Mouse (Mus musculus) forebrain, postnatal 0 days (tissue): ENCODE results near the gene Psenen. TPM values are rescaled to one million over a fixed set of nuclear protein-coding genes. Genes with fewer than 3 reads are reported as not detected.

Experiments used
- ATAC-seq: fragments of 200-750 bp; cut with Nextera tagmentation; 2 replicates; pipeline ENCODE4 v1.8.0; 2017; ENCODE audit warnings: mild to moderate bottlenecking, moderate library complexity
- DNase-seq: peaks from one replicate; pipeline ENCODE4 v3.0.0-alpha.2; 2015
- H3K27ac ChIP-seq: fragments of 300-500 bp; sonication (generic); 2 replicates; pipeline ENCODE4 v1.5.1; 2014; ENCODE audit warnings: low read depth, mild to moderate bottlenecking, antibody characterized with exemption, low read length, moderate library complexity, mixed read lengths
- H3K27me3 ChIP-seq: fragments of 300-500 bp; sonication (generic); 2 replicates; pipeline ENCODE4 v1.6.1; 2014; ENCODE audit warnings: mild to moderate bottlenecking, low read length, mixed read lengths; ENCODE audit not compliant: insufficient read depth
- H3K36me3 ChIP-seq: fragments of 300-500 bp; sonication (generic); 2 replicates; pipeline ENCODE4 v1.6.1; 2014; ENCODE audit warnings: mild to moderate bottlenecking, moderate library complexity; ENCODE audit not compliant: insufficient read depth
- H3K4me1 ChIP-seq: fragments of 300-500 bp; sonication (generic); 2 replicates; pipeline ENCODE4 v1.6.1; 2014; ENCODE audit warnings: antibody characterized with exemption; ENCODE audit not compliant: insufficient read depth
- H3K4me2 ChIP-seq: fragments of 300-500 bp; sonication (generic); 2 replicates; pipeline ENCODE4 v1.6.1; 2014; ENCODE audit warnings: low read depth, mild to moderate bottlenecking, moderate library complexity
- H3K4me3 ChIP-seq: fragments of 300-500 bp; sonication (generic); 2 replicates; pipeline ENCODE4 v1.5.1; 2014; ENCODE audit warnings: low read depth, low read length, mixed read lengths
- H3K9ac ChIP-seq: fragments of 300-500 bp; sonication (generic); 2 replicates; pipeline ENCODE4 v1.6.1; 2014; ENCODE audit warnings: mild to moderate bottlenecking
- H3K9me3 ChIP-seq: fragments of 300-500 bp; sonication (generic); 2 replicates; pipeline ENCODE4 v1.6.1; 2016; ENCODE audit warnings: low read length
- CTCF ChIP-seq: sonication (generic); IDR thresholded peaks from 2 replicates; pipeline ENCODE4 v1.5.1; 2016; ENCODE audit warnings: antibody characterized with exemption, control low read depth, low read depth
- WGBS: fragments of 180-500 bp; shearing (Covaris S2); extraction: QIAGEN DNeasy Blood & Tissue Kit; methylation state at CpG from one replicate; pipeline ENCODE4 v1.1.7; 2014; 5-methylcytosine and 5-hydroxymethylcytosine counted together
- polyA plus RNA-seq: library from polyadenylated mRNA; unstranded; fragments of >200 nt; fragmentation: Nextera tagmentation; extraction: Ambion mirVana; gene quantifications from 2 replicates; pipeline ENCODE4 v1.2.1, GENCODE M21; 2015
- total RNA-seq: library from RNA; depleted of rRNA; stranded (reverse); fragments of >200 nt; gene quantifications from 2 replicates; pipeline ENCODE4 v1.2.3, GENCODE M21; 2014; rRNA removed

Psenen gene
- total RNA-seq, result 70.9 and 90.7 TPM in 2 replicates
- 141 and 161 TPM in 2 replicates for polyA plus RNA-seq

GRCm38 (mm10) chr7:30563117-30563905, at the start of gene Psenen, which contains the start of the genes U2af1l4 and Gm49396:
Gene Psenen, minus strand, starts transcription at chr7:30563627.
Gene U2af1l4, plus strand, starts transcription at chr7:30563301.
Gene Gm49396, plus strand, starts transcription at chr7:30563344.
- peak; percentile 99 for DNase-seq
- 2% methylated on average over 45 of the region's 45 CpGs for WGBS
- Histone ChIP-seq H3K27me3 (no peaks in the 10 kb centered on the region), H3K4me3 (peak within 1 kb of the TSS; percentile 83), H3K4me1 (peaks cover 10% of the 10 kb centered on the region), H3K36me3 (peaks cover 24% of the 10 kb centered on the region), H3K9ac (peak within 1 kb of the TSS; percentile 83), H3K27ac (peak within 1 kb of the TSS; percentile 91), H3K4me2 (peak within 1 kb of the TSS; percentile 83), H3K9me3 (no peaks in the 10 kb centered on the region)
- TF ChIP-seq CTCF, result no peak
- ATAC-seq, result peak; percentile 93

DNA sequence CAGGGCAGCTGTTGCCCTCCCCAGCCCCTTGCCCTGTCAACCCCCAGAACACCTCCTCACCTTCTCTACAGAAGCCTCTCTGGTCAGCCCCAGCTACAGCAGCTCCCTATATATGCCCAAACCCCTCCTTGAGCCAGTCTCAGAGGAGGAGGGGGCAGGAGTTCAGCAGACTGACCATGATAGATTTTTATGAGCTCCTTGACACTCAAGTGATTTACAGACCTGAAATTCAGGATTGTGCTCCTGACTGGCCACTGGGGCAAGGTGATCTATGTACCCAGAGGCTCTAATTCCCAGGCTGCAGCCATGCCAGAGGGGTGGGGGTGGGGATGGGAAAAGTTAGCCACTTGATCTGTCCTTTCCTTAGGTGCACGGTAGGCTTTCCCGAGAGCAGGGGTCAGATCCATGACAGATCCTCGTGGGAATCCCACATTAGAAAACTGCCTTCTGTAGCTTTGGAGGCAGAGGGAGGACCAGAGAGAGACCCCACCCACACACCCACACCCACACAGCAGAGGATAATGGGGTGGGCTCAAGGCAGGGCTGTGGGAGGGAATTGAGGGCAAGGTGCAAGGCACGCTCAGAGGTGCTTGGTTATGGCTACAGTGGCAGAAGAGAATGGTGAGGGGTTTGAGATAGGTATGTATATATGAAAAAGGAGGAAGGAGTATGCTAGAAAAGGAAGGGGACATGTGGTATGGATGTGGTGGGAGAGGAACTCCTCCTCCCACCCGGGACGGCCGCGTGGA, 49.4 kb upstream of the Psenen start, which contains the start of gene Upk1a:
Gene Upk1a, minus strand, starts transcription at position 194 of the 749 bp plus-strand sequence.
- no peaks in the 10 kb centered on the region for H3K9me3 ChIP-seq
- peaks cover 16% of the 10 kb centered on the region; the same call in 1 of the 2 replicates for H3K36me3 ChIP-seq
- no peak within 1 kb of the TSS for H3K9ac ChIP-seq
- 76% methylated on average over 8 of the region's 8 CpGs for WGBS
- no peak within 1 kb of the TSS for H3K27ac ChIP-seq
- DNase-seq, result no peak
- no peak for TF ChIP-seq CTCF
- H3K27me3 ChIP-seq, result no peaks in the 10 kb centered on the region
- no peaks in the 10 kb centered on the region for H3K4me1 ChIP-seq
- ATAC-seq, result no peak
- no peak within 1 kb of the TSS for H3K4me2 ChIP-seq
- H3K4me3 ChIP-seq, result no peak within 1 kb of the TSS

DNA sequence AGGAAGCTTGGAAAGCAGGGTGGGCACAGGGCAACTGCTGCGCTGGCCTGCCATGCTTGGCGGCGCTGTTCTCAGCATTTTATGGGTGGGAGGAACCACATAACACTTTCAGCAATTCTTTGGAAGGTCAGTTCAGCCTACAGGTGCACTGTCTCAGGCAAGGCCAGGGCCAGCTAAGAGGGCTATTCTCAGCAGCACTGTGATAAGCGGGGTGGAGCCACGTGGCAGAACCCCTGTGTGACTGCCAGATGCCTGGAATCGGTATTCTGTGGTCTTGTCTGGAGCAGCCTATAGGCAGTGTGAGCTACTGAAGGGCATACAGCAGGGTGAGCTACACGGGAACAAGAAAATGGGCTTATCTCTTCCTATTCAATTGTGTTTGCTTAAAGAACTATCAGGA, 46.6 kb upstream of the Psenen start:
- 65% methylated on average over 7 of the region's 7 CpGs for WGBS
- Histone ChIP-seq H3K36me3 (no peaks in the 10 kb centered on the region), H3K9me3 (no peaks in the 10 kb centered on the region), H3K4me2 (no peak overlapping the region), H3K4me3 (no peak overlapping the region), H3K4me1 (no peaks in the 10 kb centered on the region), H3K27ac (no peak overlapping the region), H3K9ac (no peak overlapping the region), H3K27me3 (no peaks in the 10 kb centered on the region)
- DNase-seq (no peak), ATAC-seq (no peak)
- no peak for TF ChIP-seq CTCF

- Histone ChIP-seq H3K4me1 (no peaks in the 10 kb centered on the region), H3K9ac (no peak overlapping the region), H3K4me2 (no peak overlapping the region), H3K27ac (no peak overlapping the region), H3K36me3 (no peaks in the 10 kb centered on the region), H3K27me3 (no peaks in the 10 kb centered on the region), H3K4me3 (no peak overlapping the region), H3K9me3 (no peaks in the 10 kb centered on the region)
- 50% methylated on average over 16 of the region's 16 CpGs for WGBS
- TF ChIP-seq CTCF, result no peak
- ATAC-seq (no peak), DNase-seq (no peak)
These were observed 45.0 kb upstream of the Psenen start for GRCm38 (mm10) chr7:30608476-30608875.

- H3K27ac ChIP-seq, result no peak overlapping the region
- peak; percentile 42; the same call in 1 of the 2 replicates for ATAC-seq
- no peak overlapping the region for H3K4me3 ChIP-seq
- no peaks in the 10 kb centered on the region for H3K4me1 ChIP-seq
- no peaks in the 10 kb centered on the region for H3K9me3 ChIP-seq
- H3K9ac ChIP-seq, result no peak overlapping the region
- no peaks in the 10 kb centered on the region for H3K27me3 ChIP-seq
- H3K36me3 ChIP-seq, result no peaks in the 10 kb centered on the region
- no peak overlapping the region for H3K4me2 ChIP-seq
- 29% methylated on average over 8 of the region's 8 CpGs for WGBS
- DNase-seq, result no peak
- peak; percentile 61 for TF ChIP-seq CTCF
These were observed 44.4 kb upstream of the Psenen start for GRCm38 (mm10) chr7:30607706-30608309.

GRCm38 (mm10) chr7:30604944-30605343, 41.5 kb upstream of the Psenen start:
- ATAC-seq, result no peak
- Histone ChIP-seq H3K27me3 (no peaks in the 10 kb centered on the region), H3K36me3 (no peaks in the 10 kb centered on the region), H3K9ac (no peak overlapping the region), H3K4me1 (0 out of 2 replicates have a peak, but pooled peaks cover 4% of the 10 kb centered on the region), H3K27ac (no peak overlapping the region), H3K4me2 (no peak overlapping the region), H3K9me3 (no peaks in the 10 kb centered on the region), H3K4me3 (no peak overlapping the region)
- no peak for DNase-seq
- 86% methylated on average over 8 of the region's 8 CpGs for WGBS
- TF ChIP-seq CTCF, result no peak
